ENCODE assay signal across 25 mouse cellular contexts in the genomic region with DNA sequence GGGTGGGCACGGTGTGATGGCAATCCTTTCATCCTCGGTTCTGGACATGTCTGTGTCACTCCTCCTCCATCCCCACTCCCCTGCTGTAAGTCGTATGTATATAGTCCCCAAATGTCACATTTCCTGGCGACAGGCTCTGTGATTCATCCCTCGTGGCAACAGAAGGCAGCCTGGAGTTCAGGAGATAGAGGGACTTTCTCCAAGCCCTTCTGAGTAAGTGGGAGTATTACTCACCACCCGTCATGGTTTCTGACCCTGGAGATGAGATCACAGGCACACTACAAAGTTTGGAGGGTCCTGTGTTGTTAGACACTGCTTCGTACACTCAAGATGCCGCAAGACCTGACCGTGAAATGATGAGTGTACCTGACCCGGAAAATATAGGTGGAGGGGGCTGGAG. TPM values are rescaled to one million over a fixed set of nuclear protein-coding genes. Genes with fewer than 3 reads are reported as not detected.
A peak's percentile ranks its signal among the peaks of the same experiment; 100 is the strongest.
DNase-seq lines count a peak whose midpoint lies in the region.
"Had no signal": no experiment of that assay in that cellular context is flagged by ENCODE, and none has a peak within 500 bp of the region (broad histone marks: within the 10 kb centered on the region; RNA-seq: fewer than 3 reads in every experiment).

No protein-coding gene starts in this region.

- no peaks in the 10 kb centered on the region for H3K27me3 ChIP-seq in embryonic facial prominence, embryonic 10.5 days (replicated peaks; ENCODE audit: low read depth, poor library complexity, severe bottlenecking)
- H3K27me3 ChIP-seq: forebrain, embryonic 13.5 days; heart, embryonic 13.5 days; hindbrain, embryonic 13.5 days; intestine, embryonic 15.5 days; kidney, embryonic 15.5 days had no signal

- no peaks in the 10 kb centered on the region for H3K36me3 ChIP-seq in embryonic facial prominence, embryonic 10.5 days (replicated peaks)
- H3K36me3 ChIP-seq: forebrain, embryonic 10.5 days; heart, embryonic 10.5 days; heart, embryonic 13.5 days; hindbrain, embryonic 10.5 days; hindbrain, embryonic 13.5 days; intestine, embryonic 15.5 days; kidney, embryonic 15.5 days had no signal

- H3K9me3 ChIP-seq in embryonic facial prominence, embryonic 10.5 days: no peaks in the 10 kb centered on the region
- H3K9me3 ChIP-seq: forebrain, embryonic 10.5 days; forebrain, embryonic 13.5 days; heart, embryonic 10.5 days; hindbrain, embryonic 10.5 days; hindbrain, embryonic 13.5 days; intestine, embryonic 15.5 days; kidney, embryonic 15.5 days had no signal

- intact Hi-C loops in heart, postnatal 36 days (cut with DNase I): no loop called here

- WGBS in embryonic facial prominence, embryonic 10.5 days: 77% methylated on average over 10 of the region's 10 CpGs

- H3K27ac ChIP-seq in embryonic facial prominence, embryonic 10.5 days (replicated peaks): no peak overlapping the region
- H3K27ac ChIP-seq: forebrain, embryonic 10.5 days; forebrain, embryonic 13.5 days; heart, adult 2 months; heart, embryonic 10.5 days; heart, embryonic 13.5 days; hindbrain, embryonic 10.5 days; hindbrain, embryonic 13.5 days; intestine, embryonic 15.5 days; kidney, embryonic 15.5 days had no signal

- H3K4me3 ChIP-seq in embryonic facial prominence, embryonic 10.5 days: no peak overlapping the region
- H3K4me3 ChIP-seq: forebrain, embryonic 10.5 days; forebrain, embryonic 13.5 days; heart, adult 2 months; heart, embryonic 10.5 days; heart, embryonic 13.5 days; hindbrain, embryonic 10.5 days; hindbrain, embryonic 13.5 days; intestine, embryonic 15.5 days; kidney, embryonic 15.5 days had no signal

- peak; percentile 38 for DNase-seq in adrenal gland, postnatal 14 days
- no peak for DNase-seq in adrenal gland, adult 18-20 months (ENCODE audit: low spot score in 2 of 2)
- DNase-seq in 3134 (ENCODE audit: extremely low read depth, insufficient read length, low spot score) (peak; percentile 31), 3T3-L1 (ENCODE audit: low read depth, low spot score) (peak; percentile 33), NIH3T3 (ENCODE audit: low read depth) (peak; percentile 19)
- no peak for DNase-seq in embryonic facial prominence, embryonic 10.5 days (ENCODE audit: low spot score)
- no peak for DNase-seq in embryo, embryonic 10.5 days (ENCODE audit: low spot score)
- no peak for DNase-seq in heart, postnatal 36 days
- DNase-seq: cerebellum, adult 11 months; cerebellum, adult 2 months; cerebellum, adult 9-11 months; cerebellum, postnatal 25 days; embryo, embryonic 11 days; gastrocnemius, postnatal 25 days; heart, adult 2 months; kidney, adult 11 months; kidney, adult 8-10 months had no signal

- no peaks in the 10 kb centered on the region for H3K4me1 ChIP-seq in embryonic facial prominence, embryonic 10.5 days
- H3K4me1 ChIP-seq: hindbrain, embryonic 10.5 days had no signal

RNA-seq across cellular contexts. Expression of a gene that starts 47.7 kb away (rescaled TPM):
- total RNA-seq in adrenal gland, postnatal 14 days (2021): 73.9 and 82.1 TPM in 2 replicates
- total RNA-seq in adrenal gland, adult 18-20 months (2021): 10 to 100 TPM; 69.0 to 69.7 TPM
- polyA plus RNA-seq in embryonic facial prominence, embryonic 10.5 days (2016; fragmentation: Nextera tagmentation; extraction: Ambion mirVana): 77.6 and 79.5 TPM in 2 replicates
- 10 to 100 TPM; 59.0 to 66.0 TPM for total RNA-seq in heart, postnatal 36 days (2021)

Comparison
In these comparisons a context has a peak if more than half of its experiments do, and no peak if none do; other contexts are left out.
1. DNase-seq: peak in adrenal gland, postnatal 14 days (single experiment), 3134 (single experiment), 3T3-L1 (single experiment) and NIH3T3 (single experiment); none in adrenal gland, adult 18-20 months (0 of 2), embryonic facial prominence, embryonic 10.5 days (single experiment), embryo, embryonic 10.5 days (single experiment) and heart, postnatal 36 days (0 of 2).